Mouse (Mus musculus) ES-E14 (cell line): ENCODE measurements around the gene Gm16253.

Source experiments
- CHD2 ChIP-seq: IDR thresholded peaks from 2 replicates; pipeline ENCODE4 v1.6.1; 2014; ENCODE audit warnings: mild to moderate bottlenecking, low read depth, low read length, inconsistent platforms
- HCFC1 ChIP-seq: IDR thresholded peaks from 2 replicates; pipeline ENCODE4 v1.6.1; 2012; ENCODE audit warnings: low read length, inconsistent platforms, borderline replicate concordance; ENCODE audit not compliant: insufficient read depth
- MAFK ChIP-seq: IDR thresholded peaks from 2 replicates; pipeline ENCODE4 v1.6.1; 2014; ENCODE audit warnings: mild to moderate bottlenecking, low read depth, low read length, inconsistent platforms; ENCODE audit not compliant: insufficient read depth
- ZC3H11A ChIP-seq: IDR thresholded peaks from 2 replicates; pipeline ENCODE4 v1.6.1; 2012; ENCODE audit warnings: low read depth, mild to moderate bottlenecking, inconsistent platforms, low read length, borderline replicate concordance
- ZNF384 ChIP-seq: IDR thresholded peaks from 2 replicates; pipeline ENCODE4 v1.6.1; 2012; ENCODE audit warnings: low read depth, low read length, inconsistent platforms

DNA sequence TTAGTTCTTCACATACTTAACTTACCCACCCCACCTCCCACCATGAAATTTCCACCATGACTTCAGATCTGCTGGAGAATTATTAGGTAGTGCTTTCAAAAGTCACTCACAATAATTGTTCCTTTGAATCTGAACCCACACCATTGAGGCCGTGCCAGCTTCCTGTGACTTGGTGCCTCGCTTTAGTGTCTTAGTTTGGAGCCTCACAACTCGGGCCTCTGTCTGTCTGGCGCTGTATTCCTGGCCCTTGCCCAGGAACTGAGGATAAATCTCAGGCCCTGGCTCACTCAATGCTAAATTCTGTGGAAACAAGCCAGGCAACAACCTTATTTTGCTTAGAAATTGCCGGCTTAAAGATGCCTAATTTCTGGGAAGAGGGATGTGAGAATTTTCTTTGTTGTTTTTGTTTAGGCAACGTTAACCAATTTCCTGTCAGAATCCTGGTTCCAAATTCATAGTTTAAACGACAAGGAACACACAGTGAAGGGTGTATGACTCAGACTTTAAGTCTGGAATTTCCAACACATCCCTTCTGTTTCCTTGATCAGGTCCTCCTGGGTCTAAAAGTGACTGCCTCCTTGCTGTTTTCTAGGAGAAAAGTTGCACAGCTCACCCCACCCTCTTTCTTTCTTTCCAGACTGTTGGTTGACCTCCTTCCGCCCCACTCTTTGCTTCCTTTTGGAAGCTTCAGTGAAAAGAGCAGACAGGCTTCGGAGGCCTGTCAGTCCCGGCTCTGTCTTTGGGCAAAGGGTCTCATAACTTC, 25.3 kb downstream of the Gm16253 start:
- TF ChIP-seq MAFK (no peak), ZNF384 (no peak), CHD2 (no peak), HCFC1 (no peak), ZC3H11A (no peak)
